Mouse (Mus musculus): Measurements from ENCODE around the gene Zfyve28. TPM values are rescaled to one million over a fixed set of nuclear protein-coding genes. Genes with fewer than 3 reads are reported as not detected.

Zfyve28 gene
- total and polyA plus RNA-seq, 3 experiments, result 0.12 to 0.14 TPM; not detected in 1

DNA sequence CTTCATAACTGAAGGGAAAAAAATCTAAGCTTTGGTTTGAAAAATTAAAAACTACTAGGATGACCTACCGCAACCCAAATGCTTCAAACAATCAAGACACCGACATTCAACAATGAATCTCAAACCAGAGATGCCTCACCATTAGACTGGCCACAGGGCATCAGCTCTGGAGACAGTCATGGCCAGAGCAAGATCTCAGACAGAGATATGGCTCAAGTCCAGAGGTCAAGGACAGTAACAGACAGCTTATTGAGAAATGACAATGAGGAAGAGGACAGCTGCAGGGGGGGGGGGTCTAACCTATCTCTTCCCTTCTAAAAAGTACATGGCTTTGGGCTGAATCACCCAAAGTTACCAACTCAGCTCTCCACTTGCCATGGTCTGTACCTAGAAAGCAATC lies 3.0 kb downstream of the Zfyve28 start:
- Histone ChIP-seq H3K4me3 (ENCODE audit: control insufficient read depth in 1 of 2, insufficient read depth in 1 of 2, low read depth in 2 of 2, low read length in 2 of 2) (no peak overlapping the region), H3K79me2 (ENCODE audit: control insufficient read depth, insufficient read depth, low read length, poor library complexity) (no peaks in the 10 kb centered on the region), H3K9ac (ENCODE audit: control insufficient read depth, low read depth, low read length, poor library complexity, severe bottlenecking) (no peak overlapping the region), H3K27ac (ENCODE audit: control insufficient read depth, low read depth, low read length) (no peak overlapping the region), H3K27me3 (ENCODE audit: control insufficient read depth in 1 of 2, insufficient read depth in 2 of 2, low read length in 2 of 2) (peaks cover 2 to 11% of the 10 kb centered on the region in 2 experiments; a peak in 3 of 4 replicates), H3K36me3 (ENCODE audit: control insufficient read depth in 1 of 2, insufficient read depth in 2 of 2, low read length in 2 of 2) (no peaks in the 10 kb centered on the region), H3K4me1 (ENCODE audit: control insufficient read depth in 1 of 2, insufficient read depth in 2 of 2, low read length in 2 of 2) (no peaks in the 10 kb centered on the region), H3K9me3 (replicated peaks; ENCODE audit: insufficient read depth, low read length) (no peaks in the 10 kb centered on the region)
- no peak for TF ChIP-seq MYB (IDR thresholded peaks at IDR 0.05; ENCODE audit: low read depth, low read length)
- no peak for DNase-seq (ENCODE audit: low read depth, low spot score)

DNA sequence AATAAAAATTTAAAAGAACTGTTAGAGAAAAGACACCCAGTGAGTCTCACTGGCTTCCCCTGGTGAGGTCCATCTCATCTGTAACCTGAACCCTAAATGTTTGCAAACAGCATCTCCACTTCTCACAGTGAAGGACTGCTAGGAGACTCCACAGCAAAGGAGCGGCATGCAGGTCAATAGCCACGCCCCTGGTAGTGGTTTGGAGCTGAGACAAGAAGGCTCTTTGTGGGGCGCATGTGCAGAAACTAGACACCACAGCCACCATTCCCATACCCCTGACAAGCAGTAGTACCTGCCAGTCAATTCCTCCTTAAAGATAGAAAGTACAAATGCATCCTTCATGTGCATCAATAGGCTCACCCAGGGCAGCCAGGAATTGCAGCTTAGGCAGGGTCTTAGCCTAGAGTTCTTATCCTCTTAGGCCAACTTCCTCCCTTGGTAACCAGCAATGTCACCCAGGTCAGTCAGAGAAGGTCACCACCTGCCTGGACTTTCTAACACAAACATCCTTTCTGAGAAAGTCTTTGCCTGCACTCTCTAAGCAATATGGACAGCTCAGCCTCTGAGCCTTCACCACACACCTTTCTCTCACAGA lies 4.0 kb downstream of the Zfyve28 start:
- H3K4me3 ChIP-seq (ENCODE audit: control insufficient read depth in 1 of 2, insufficient read depth in 1 of 2, low read depth in 2 of 2, low read length in 2 of 2), result no peak overlapping the region
- no peak for DNase-seq (ENCODE audit: low read depth, low spot score)
- H3K9ac ChIP-seq (ENCODE audit: control insufficient read depth, low read depth, low read length, poor library complexity, severe bottlenecking), result no peak overlapping the region
- H3K4me1 ChIP-seq (ENCODE audit: control insufficient read depth in 1 of 2, insufficient read depth in 2 of 2, low read length in 2 of 2), result no peaks in the 10 kb centered on the region
- H3K9me3 ChIP-seq (replicated peaks; ENCODE audit: insufficient read depth, low read length), result no peaks in the 10 kb centered on the region
- TF ChIP-seq EP300 (IDR thresholded peaks at IDR 0.05; ENCODE audit: low read depth in 1 of 2, low read length in 2 of 2) (no peak), CTCF (IDR thresholded peaks at IDR 0.05 in 2 of 3, conservative IDR thresholded peaks at IDR 0.05 in 1 of 3; ENCODE audit: control insufficient read depth in 1 of 3, insufficient read depth in 1 of 3, low read depth in 2 of 3, low read length in 3 of 3, poor library complexity in 1 of 3, severe bottlenecking in 1 of 3) (no peak), NELFE (IDR thresholded peaks at IDR 0.05; ENCODE audit: low read depth, low read length) (no peak), TBP (IDR thresholded peaks at IDR 0.05; ENCODE audit: low read depth, low read length) (no peak), USF1 (IDR thresholded peaks at IDR 0.05; ENCODE audit: low read depth, low read length) (no peak), ZKSCAN1 (IDR thresholded peaks at IDR 0.05; ENCODE audit: low read depth, low read length) (no peak), KAT2A (conservative IDR thresholded peaks at IDR 0.05; ENCODE audit: low read depth, low read length) (no peak), GATA1 (IDR thresholded peaks at IDR 0.05; ENCODE audit: low read depth, low read length) (no peak), SMC3 (IDR thresholded peaks at IDR 0.05; ENCODE audit: low read depth, low read length) (no peak), ELF1 (IDR thresholded peaks at IDR 0.05; ENCODE audit: low read depth, low read length) (no peak), TCF12 (IDR thresholded peaks at IDR 0.05; ENCODE audit: low read depth, low read length) (no peak), RCOR1 (IDR thresholded peaks at IDR 0.05; ENCODE audit: low read depth, low read length) (no peak), POLR2AphosphoS2 (IDR thresholded peaks at IDR 0.05; ENCODE audit: low read length) (no peak), UBTF (IDR thresholded peaks at IDR 0.05; ENCODE audit: borderline replicate concordance, insufficient read depth, low read depth, low read length) (no peak), MEF2A (IDR thresholded peaks at IDR 0.05; ENCODE audit: extremely low read depth, insufficient replicate concordance, low read depth, low read length, poor library complexity, severe bottlenecking) (no peak), USF2 (IDR thresholded peaks at IDR 0.05; ENCODE audit: borderline replicate concordance in 1 of 2, insufficient read depth in 1 of 2, low read depth in 1 of 2, low read length in 2 of 2) (no peak), ETS1 (IDR thresholded peaks at IDR 0.05; ENCODE audit: low read depth, low read length) (no peak), CHD1 (IDR thresholded peaks at IDR 0.05; ENCODE audit: low read depth, low read length) (no peak), SIN3A (IDR thresholded peaks at IDR 0.05; ENCODE audit: low read length) (no peak), CHD2 (IDR thresholded peaks at IDR 0.05; ENCODE audit: low read length) (no peak)
- H3K27me3 ChIP-seq (ENCODE audit: control insufficient read depth in 1 of 2, insufficient read depth in 2 of 2, low read length in 2 of 2), result peaks cover 2 to 11% of the 10 kb centered on the region in 2 experiments; a peak in 3 of 4 replicates
- no peaks in the 10 kb centered on the region for H3K79me2 ChIP-seq (ENCODE audit: control insufficient read depth, insufficient read depth, low read length, poor library complexity)
- no peaks in the 10 kb centered on the region for H3K36me3 ChIP-seq (ENCODE audit: control insufficient read depth in 1 of 2, insufficient read depth in 2 of 2, low read length in 2 of 2)
- no peak overlapping the region for H3K27ac ChIP-seq (ENCODE audit: control insufficient read depth, low read depth, low read length)

Measured in MEL (cell line).